Mouse (Mus musculus): ENCODE measurements at regions not wholly inside any gene's neighbourhood (a gene's known extent, or its start where the extent isn't known, plus 50 kb on each side); places are given as distances from the start of the nearest gene placed in this dataset.

GRCm38 (mm10) chr12:12725075-12725474 is 216.6 kb downstream of the Mycn start:
- no peak overlapping the region for H3K4me3 ChIP-seq (ENCODE audit: extremely low read depth, insufficient read depth, insufficient read length)
- TF ChIP-seq POLR2A (IDR thresholded peaks at IDR 0.05; ENCODE audit: low read depth, low read length) (no peak), CTCF (IDR thresholded peaks at IDR 0.05; ENCODE audit: extremely low read depth, insufficient read depth, insufficient read length, insufficient replicate concordance) (no peak)
- no peaks in the 10 kb centered on the region for H3K4me1 ChIP-seq (ENCODE audit: control insufficient read depth, insufficient read depth, insufficient read length)
- no peak for DNase-seq (ENCODE audit: low read depth in 1 of 2, low spot score in 2 of 2)
- WGBS: 62% methylated on average over 13 of the region's 13 CpGs
- H3K27ac ChIP-seq (ENCODE audit: insufficient read depth, low read length): no peak overlapping the region
- H3K27me3 ChIP-seq (ENCODE audit: control insufficient read depth, insufficient read depth, low read length): no peaks in the 10 kb centered on the region
- no peaks in the 10 kb centered on the region for H3K36me3 ChIP-seq (ENCODE audit: control insufficient read depth, insufficient read depth, low read length)

GRCm38 (mm10) chr12:12723724-12724487 is 217.8 kb downstream of the Mycn start:
- TF ChIP-seq CTCF (IDR thresholded peaks at IDR 0.05; ENCODE audit: extremely low read depth, insufficient read depth, insufficient read length, insufficient replicate concordance) (no peak), POLR2A (IDR thresholded peaks at IDR 0.05; ENCODE audit: low read depth, low read length) (no peak)
- Histone ChIP-seq H3K27ac (ENCODE audit: insufficient read depth, low read length) (no peak overlapping the region), H3K4me1 (ENCODE audit: control insufficient read depth, insufficient read depth, insufficient read length) (no peaks in the 10 kb centered on the region), H3K4me3 (ENCODE audit: extremely low read depth, insufficient read depth, insufficient read length) (no peak overlapping the region), H3K27me3 (ENCODE audit: control insufficient read depth, insufficient read depth, low read length) (no peaks in the 10 kb centered on the region), H3K36me3 (ENCODE audit: control insufficient read depth, insufficient read depth, low read length) (no peaks in the 10 kb centered on the region)
- 86% methylated on average over 12 of the region's 12 CpGs for WGBS
- DNase-seq (ENCODE audit: low read depth in 1 of 2, low spot score in 2 of 2): no peak

- H3K4me3 ChIP-seq (ENCODE audit: extremely low read depth, insufficient read depth, insufficient read length): no peak overlapping the region
- no peak overlapping the region for H3K27ac ChIP-seq (ENCODE audit: insufficient read depth, low read length)
- no peaks in the 10 kb centered on the region for H3K27me3 ChIP-seq (ENCODE audit: control insufficient read depth, insufficient read depth, low read length)
- no peaks in the 10 kb centered on the region for H3K36me3 ChIP-seq (ENCODE audit: control insufficient read depth, insufficient read depth, low read length)
- TF ChIP-seq POLR2A (IDR thresholded peaks at IDR 0.05; ENCODE audit: low read depth, low read length) (no peak), CTCF (IDR thresholded peaks at IDR 0.05; ENCODE audit: extremely low read depth, insufficient read depth, insufficient read length, insufficient replicate concordance) (no peak)
- 94% methylated on average over 20 of the region's 20 CpGs for WGBS
- DNase-seq (ENCODE audit: low read depth in 1 of 2, low spot score in 2 of 2): no peak
- no peaks in the 10 kb centered on the region for H3K4me1 ChIP-seq (ENCODE audit: control insufficient read depth, insufficient read depth, insufficient read length)
These were observed 218.6 kb downstream of the Mycn start for GRCm38 (mm10) chr12:12722982-12723661.

GRCm38 (mm10) chr12:12716691-12717090 is 225.0 kb downstream of the Mycn start:
- TF ChIP-seq CTCF (IDR thresholded peaks at IDR 0.05; ENCODE audit: extremely low read depth, insufficient read depth, insufficient read length, insufficient replicate concordance) (no peak), POLR2A (IDR thresholded peaks at IDR 0.05; ENCODE audit: low read depth, low read length) (no peak)
- no peak for DNase-seq (ENCODE audit: low read depth in 1 of 2, low spot score in 2 of 2)
- no peak overlapping the region for H3K4me3 ChIP-seq (ENCODE audit: extremely low read depth, insufficient read depth, insufficient read length)
- no peaks in the 10 kb centered on the region for H3K4me1 ChIP-seq (ENCODE audit: control insufficient read depth, insufficient read depth, insufficient read length)
- 90% methylated on average over 9 of the region's 9 CpGs for WGBS
- no peak overlapping the region for H3K27ac ChIP-seq (ENCODE audit: insufficient read depth, low read length)
- no peaks in the 10 kb centered on the region for H3K36me3 ChIP-seq (ENCODE audit: control insufficient read depth, insufficient read depth, low read length)
- no peaks in the 10 kb centered on the region for H3K27me3 ChIP-seq (ENCODE audit: control insufficient read depth, insufficient read depth, low read length)

- Histone ChIP-seq H3K27me3 (ENCODE audit: control insufficient read depth, insufficient read depth, low read length) (no peaks in the 10 kb centered on the region), H3K27ac (ENCODE audit: insufficient read depth, low read length) (no peak overlapping the region), H3K4me1 (ENCODE audit: control insufficient read depth, insufficient read depth, insufficient read length) (no peaks in the 10 kb centered on the region), H3K4me3 (ENCODE audit: extremely low read depth, insufficient read depth, insufficient read length) (no peak overlapping the region), H3K36me3 (ENCODE audit: control insufficient read depth, insufficient read depth, low read length) (no peaks in the 10 kb centered on the region)
- DNase-seq (ENCODE audit: low read depth in 1 of 2, low spot score in 2 of 2): no peak
- 90% methylated on average over 7 of the region's 7 CpGs for WGBS
- TF ChIP-seq CTCF (IDR thresholded peaks at IDR 0.05; ENCODE audit: extremely low read depth, insufficient read depth, insufficient read length, insufficient replicate concordance) (no peak), POLR2A (IDR thresholded peaks at IDR 0.05; ENCODE audit: low read depth, low read length) (no peak)
These were observed 225.6 kb downstream of the Mycn start for GRCm38 (mm10) chr12:12715956-12716669.

GRCm38 (mm10) chr12:12715528-12715927 is 226.2 kb downstream of the Mycn start:
- 75% methylated on average over 4 of the region's 4 CpGs for WGBS
- Histone ChIP-seq H3K4me3 (ENCODE audit: extremely low read depth, insufficient read depth, insufficient read length) (no peak overlapping the region), H3K4me1 (ENCODE audit: control insufficient read depth, insufficient read depth, insufficient read length) (no peaks in the 10 kb centered on the region), H3K36me3 (ENCODE audit: control insufficient read depth, insufficient read depth, low read length) (no peaks in the 10 kb centered on the region), H3K27ac (ENCODE audit: insufficient read depth, low read length) (no peak overlapping the region), H3K27me3 (ENCODE audit: control insufficient read depth, insufficient read depth, low read length) (no peaks in the 10 kb centered on the region)
- TF ChIP-seq CTCF (IDR thresholded peaks at IDR 0.05; ENCODE audit: extremely low read depth, insufficient read depth, insufficient read length, insufficient replicate concordance): no peak
- TF ChIP-seq POLR2A (IDR thresholded peaks at IDR 0.05; ENCODE audit: low read depth, low read length): no peak
- no peak for DNase-seq (ENCODE audit: low read depth in 1 of 2, low spot score in 2 of 2)

All from spleen, adult 2 months (tissue).